Mouse (Mus musculus): ENCODE results near the gene 1700001O22Rik.

GRCm38 (mm10) chr2:30822460-30822859 lies 19.0 kb upstream of the 1700001O22Rik start:
- TF ChIP-seq EP300 (IDR thresholded peaks at IDR 0.05; ENCODE audit: low read depth) (no peak), CTCF (IDR thresholded peaks at IDR 0.05; ENCODE audit: low read depth) (no peak)

All from liver, embryonic 14.5 days (tissue).